Mouse (Mus musculus) neural tube, embryonic 11.5 days (tissue): ENCODE data around the gene Znrd1. TPM values are rescaled to one million over a fixed set of nuclear protein-coding genes. Genes with fewer than 3 reads are reported as not detected.

ENCODE experiments used
- ATAC-seq: fragments of 200-750 bp; cut with Nextera tagmentation; 2 replicates; pipeline ENCODE4 v1.8.0; 2017; ENCODE audit warnings: moderate number of reproducible peaks, mild to moderate bottlenecking, moderate TSS enrichment, moderate library complexity; ENCODE audit not compliant: insufficient read depth, low FRiP score, low TSS enrichment
- DNase-seq: peaks from one replicate; pipeline ENCODE4 v3.0.0-alpha.2; 2015; ENCODE audit warnings: low spot score
- H3K27ac ChIP-seq: fragments of 300-500 bp; sonication (generic); 2 replicates; pipeline ENCODE4 v1.5.1; 2014; ENCODE audit warnings: low read depth, mild to moderate bottlenecking, low read length
- H3K27me3 ChIP-seq: fragments of 300-500 bp; sonication (generic); 2 replicates; pipeline ENCODE4 v1.6.1; 2014; ENCODE audit warnings: mild to moderate bottlenecking, low read length, mixed read lengths; ENCODE audit not compliant: control insufficient read depth, insufficient read depth
- H3K36me3 ChIP-seq: fragments of 300-500 bp; sonication (generic); 2 replicates; pipeline ENCODE4 v1.6.1; 2014; ENCODE audit warnings: mild to moderate bottlenecking, low read length, moderate library complexity, mixed read lengths; ENCODE audit not compliant: control insufficient read depth, insufficient read depth
- H3K4me1 ChIP-seq: fragments of 300-500 bp; sonication (generic); 2 replicates; pipeline ENCODE4 v1.6.1; 2014; ENCODE audit warnings: low read length, mixed read lengths; ENCODE audit not compliant: control insufficient read depth, insufficient read depth
- H3K4me2 ChIP-seq: fragments of 300-500 bp; sonication (generic); 2 replicates; pipeline ENCODE4 v1.6.1; 2014; ENCODE audit warnings: low read depth, mild to moderate bottlenecking, moderate library complexity
- H3K4me3 ChIP-seq: fragments of 300-500 bp; sonication (generic); 2 replicates; pipeline ENCODE4 v1.5.1; 2014; ENCODE audit warnings: low read depth, low read length
- H3K9ac ChIP-seq: fragments of 300-500 bp; sonication (generic); 2 replicates; pipeline ENCODE4 v1.6.1; 2014; ENCODE audit warnings: mild to moderate bottlenecking, low read length
- H3K9me3 ChIP-seq: fragments of 300-500 bp; sonication (generic); 2 replicates; pipeline ENCODE4 v1.6.1; 2016; ENCODE audit warnings: low read length; ENCODE audit not compliant: control insufficient read depth
- WGBS: fragments of 180-500 bp; shearing (Covaris S2); extraction: QIAGEN DNeasy Blood & Tissue Kit; methylation state at CpG from one replicate; pipeline ENCODE4 v1.1.7; 2014; 5-methylcytosine and 5-hydroxymethylcytosine counted together
- polyA plus RNA-seq: library from polyadenylated mRNA; unstranded; fragments of >200 nt; fragmentation: Nextera tagmentation; extraction: Ambion mirVana; gene quantifications from 2 replicates; pipeline ENCODE4 v1.2.1, GENCODE M21; 2014

Znrd1 gene
- polyA plus RNA-seq, 1 experiment from 2014 or later: 84.7 TPM

DNA sequence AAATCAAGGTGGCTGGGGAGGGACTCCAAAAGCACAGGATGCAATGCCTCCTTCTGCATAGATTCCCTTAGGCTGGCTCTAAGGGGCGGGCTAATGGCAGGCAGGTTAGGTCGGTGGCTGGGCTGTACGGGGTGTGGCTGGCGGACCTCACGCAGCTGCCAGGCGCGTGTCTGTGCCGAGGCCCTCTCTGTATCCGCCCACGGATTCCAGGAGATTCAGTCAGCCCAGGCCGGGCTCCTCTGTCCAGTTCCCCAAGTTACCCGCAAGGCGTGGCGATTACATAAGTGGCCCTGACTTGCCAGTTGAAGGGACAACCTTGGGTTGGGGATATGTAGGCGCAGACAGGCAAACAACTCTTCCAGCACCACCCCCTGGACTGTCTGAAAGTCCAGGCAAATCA, 38.1 kb downstream of the Znrd1 start:
- no peak for DNase-seq
- H3K9ac ChIP-seq: no peak overlapping the region
- H3K4me2 ChIP-seq: no peak overlapping the region
- H3K4me3 ChIP-seq: no peak overlapping the region
- no peak for ATAC-seq
- H3K27ac ChIP-seq: no peak overlapping the region
- no peaks in the 10 kb centered on the region for H3K36me3 ChIP-seq
- no peaks in the 10 kb centered on the region for H3K27me3 ChIP-seq
- no peaks in the 10 kb centered on the region for H3K4me1 ChIP-seq
- no peaks in the 10 kb centered on the region for H3K9me3 ChIP-seq
- WGBS: 48% methylated on average over 15 of the region's 15 CpGs

DNA sequence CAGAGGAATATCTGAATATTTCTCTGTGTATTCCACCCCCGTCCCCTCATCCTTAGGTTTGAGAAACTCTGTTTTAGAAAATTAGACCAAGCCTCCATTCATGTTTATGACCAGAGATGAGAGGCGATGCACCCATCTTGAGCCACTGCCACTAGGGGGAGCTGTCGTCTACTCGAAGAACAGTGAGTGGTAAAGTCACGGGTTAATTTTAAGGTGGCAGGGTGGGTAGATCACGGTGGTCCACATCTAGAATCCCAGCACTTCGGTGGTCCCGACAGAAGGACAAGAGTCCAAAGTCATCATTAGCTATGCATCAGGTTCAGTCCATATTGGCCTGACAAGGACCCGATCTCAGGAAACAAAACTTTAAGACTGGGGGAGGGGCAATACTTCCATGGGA, 43.3 kb downstream of the Znrd1 start:
- no peak overlapping the region for H3K27ac ChIP-seq
- ATAC-seq (no peak), DNase-seq (peak; percentile 61)
- H3K4me1 ChIP-seq: no peaks in the 10 kb centered on the region
- no peak overlapping the region for H3K4me3 ChIP-seq
- H3K36me3 ChIP-seq: no peaks in the 10 kb centered on the region
- no peak overlapping the region for H3K9ac ChIP-seq
- 13% methylated on average over 9 of the region's 9 CpGs for WGBS
- H3K27me3 ChIP-seq: no peaks in the 10 kb centered on the region
- no peaks in the 10 kb centered on the region for H3K9me3 ChIP-seq
- no peak overlapping the region for H3K4me2 ChIP-seq

DNA sequence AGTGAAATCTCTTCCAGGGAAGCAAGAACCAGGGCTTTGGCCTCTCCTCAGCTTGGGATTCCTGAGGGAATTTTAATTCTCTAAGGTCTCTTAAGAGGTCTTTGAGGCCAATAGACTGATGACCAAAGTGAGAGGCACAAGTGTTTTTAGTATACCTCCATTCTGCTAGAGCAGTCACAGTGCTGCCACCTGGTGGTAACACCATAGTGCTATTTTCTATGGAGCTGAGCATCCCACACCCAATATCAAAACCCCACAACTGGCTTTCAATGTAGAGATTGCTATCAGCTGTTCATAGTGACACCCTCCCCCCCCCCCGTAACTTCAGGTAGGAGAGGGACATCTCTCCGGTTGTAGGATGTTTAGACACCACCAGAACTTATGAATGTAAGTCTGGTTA, 44.3 kb downstream of the Znrd1 start:
- ATAC-seq: no peak
- WGBS: 3% methylated on average over 2 of the region's 2 CpGs
- no peaks in the 10 kb centered on the region for H3K4me1 ChIP-seq
- no peak overlapping the region for H3K27ac ChIP-seq
- H3K27me3 ChIP-seq: no peaks in the 10 kb centered on the region
- H3K9ac ChIP-seq: no peak overlapping the region
- H3K9me3 ChIP-seq: no peaks in the 10 kb centered on the region
- no peak overlapping the region for H3K4me2 ChIP-seq
- peak; percentile 68 for DNase-seq
- no peak overlapping the region for H3K4me3 ChIP-seq
- no peaks in the 10 kb centered on the region for H3K36me3 ChIP-seq

DNA sequence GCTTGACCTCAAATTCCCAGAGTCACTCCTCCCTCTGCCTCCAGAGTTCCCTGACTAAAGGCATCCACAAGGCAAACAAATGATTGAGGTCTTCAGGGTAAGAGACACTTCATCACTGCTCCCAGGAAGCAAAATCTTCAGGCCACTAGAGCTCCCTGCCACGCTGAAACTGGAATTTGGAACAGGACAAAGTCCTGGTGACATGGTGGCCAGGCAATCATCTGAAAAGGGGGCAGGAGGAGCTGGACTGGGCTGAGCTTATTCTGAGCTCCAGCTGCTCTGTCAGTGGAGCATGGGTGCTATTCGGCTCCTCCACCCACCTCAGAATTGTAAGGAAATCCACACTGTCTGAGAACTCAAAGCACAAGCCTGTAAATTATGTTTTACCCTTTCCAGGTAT, 46.3 kb downstream of the Znrd1 start:
- DNase-seq (no peak), ATAC-seq (no peak)
- 80% methylated on average over 2 of the region's 2 CpGs for WGBS
- H3K36me3 ChIP-seq: no peaks in the 10 kb centered on the region
- no peaks in the 10 kb centered on the region for H3K9me3 ChIP-seq
- no peaks in the 10 kb centered on the region for H3K4me1 ChIP-seq
- no peak overlapping the region for H3K27ac ChIP-seq
- H3K9ac ChIP-seq: no peak overlapping the region
- no peaks in the 10 kb centered on the region for H3K27me3 ChIP-seq
- no peak overlapping the region for H3K4me3 ChIP-seq
- H3K4me2 ChIP-seq: no peak overlapping the region

DNA sequence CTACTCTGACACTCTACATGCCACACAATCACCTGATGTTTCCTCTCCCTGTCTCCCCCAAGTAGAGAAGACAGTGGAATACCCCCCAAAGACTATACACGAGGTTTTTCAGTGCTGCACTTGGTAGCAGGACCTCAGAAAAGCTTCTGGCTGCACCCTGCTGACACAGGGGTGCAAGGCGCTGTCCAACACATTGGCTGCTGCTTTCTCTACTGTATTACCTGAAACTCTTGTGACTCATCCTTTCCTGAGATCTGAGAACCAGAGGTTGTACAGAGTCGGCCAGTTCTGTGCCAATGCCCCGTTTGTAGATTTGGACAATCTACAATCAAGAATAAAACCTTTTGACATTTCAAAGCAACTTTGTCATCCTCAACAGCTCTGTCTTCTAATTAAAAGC, 48.6 kb downstream of the Znrd1 start:
- Histone ChIP-seq H3K9ac (no peak overlapping the region), H3K4me3 (no peak overlapping the region), H3K27ac (no peak overlapping the region), H3K9me3 (no peaks in the 10 kb centered on the region), H3K4me1 (no peaks in the 10 kb centered on the region), H3K27me3 (no peaks in the 10 kb centered on the region), H3K4me2 (no peak overlapping the region), H3K36me3 (no peaks in the 10 kb centered on the region)
- no peak for ATAC-seq
- no peak for DNase-seq
- 64% methylated on average over 4 of the region's 4 CpGs for WGBS

DNA sequence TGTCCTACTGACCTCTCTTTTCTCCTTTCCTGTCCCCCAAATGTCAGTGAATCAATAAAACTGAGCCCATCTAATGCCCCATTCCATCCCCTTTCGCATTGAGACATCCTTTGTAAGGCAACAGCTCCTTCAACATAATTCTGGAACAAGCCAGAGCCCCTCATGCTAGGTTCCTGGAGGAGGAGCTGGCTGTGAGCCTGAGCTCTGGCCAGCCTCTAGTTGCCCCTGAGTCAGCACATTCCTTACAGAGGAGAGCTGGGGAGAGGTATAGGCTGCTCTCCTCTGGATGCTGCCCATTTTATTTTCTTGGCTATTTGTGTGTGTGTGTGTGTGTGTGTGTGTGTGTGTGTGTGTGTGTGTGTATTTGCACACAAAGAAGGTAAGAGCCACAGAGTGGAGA, 50.1 kb downstream of the Znrd1 start:
- 50% methylated on average over 1 of the region's 1 CpGs for WGBS
- no peak for ATAC-seq
- Histone ChIP-seq H3K36me3 (no peaks in the 10 kb centered on the region), H3K4me2 (no peak overlapping the region), H3K4me1 (no peaks in the 10 kb centered on the region), H3K27me3 (no peaks in the 10 kb centered on the region), H3K9ac (no peak overlapping the region), H3K27ac (no peak overlapping the region), H3K4me3 (no peak overlapping the region), H3K9me3 (no peaks in the 10 kb centered on the region)
- DNase-seq: no peak

Other genes starting within 250 kb of the Znrd1 start
- gene H2-M10.5, start 185.6 kb downstream of the Znrd1 start, polyA plus RNA-seq: not detected in 2 replicates
- not detected in 2 replicates for gene H2-M10.6, start 146.4 kb downstream of the Znrd1 start, polyA plus RNA-seq
- 33.7 and 37.5 TPM in 2 replicates for gene Trim26, start 121.4 kb downstream of the Znrd1 start, polyA plus RNA-seq
- gene Trim15, start 91.3 kb downstream of the Znrd1 start, polyA plus RNA-seq: 0.42 and 0.66 TPM in 2 replicates
- gene Trim10, start 89.0 kb downstream of the Znrd1 start, polyA plus RNA-seq: 5.7 and 7.5 TPM in 2 replicates
- gene Trim40, start 68.4 kb downstream of the Znrd1 start, polyA plus RNA-seq: not detected in 2 replicates
- gene Trim31, start 60.4 kb downstream of the Znrd1 start, polyA plus RNA-seq: not detected in 2 replicates
- gene Rnf39, start 15.6 kb downstream of the Znrd1 start, polyA plus RNA-seq: 0.93 and 1.1 TPM in 2 replicates
- 151 and 162 TPM in 2 replicates for gene Ppp1r11, start 6.8 kb downstream of the Znrd1 start, polyA plus RNA-seq
- gene Znrd1as, start within 50 bp of the Znrd1 start, polyA plus RNA-seq: 7.8 and 8.1 TPM in 2 replicates
- not detected in 2 replicates for gene 2410137M14Rik, start 22.7 kb upstream of the Znrd1 start, polyA plus RNA-seq
- 0.59 and 1.1 TPM in 2 replicates for gene H2-M5, start 31.0 kb upstream of the Znrd1 start, polyA plus RNA-seq
- 128 and 135 TPM in 2 replicates for gene Zfp57, start 42.6 kb upstream of the Znrd1 start, polyA plus RNA-seq
- gene Mog, start 64.8 kb upstream of the Znrd1 start, polyA plus RNA-seq: 0.23 and 0.40 TPM in 2 replicates
- 21.3 and 22.7 TPM in 2 replicates for gene Gabbr1, start 87.4 kb upstream of the Znrd1 start, polyA plus RNA-seq
- not detected in 2 replicates for gene Olfr90, start 129.9 kb upstream of the Znrd1 start, polyA plus RNA-seq
- gene Olfr91, start 139.7 kb upstream of the Znrd1 start, polyA plus RNA-seq: not detected in 2 replicates
- gene Olfr92, start 161.5 kb upstream of the Znrd1 start, polyA plus RNA-seq: not detected in 2 replicates
- gene Olfr93, start 202.9 kb upstream of the Znrd1 start, polyA plus RNA-seq: not detected in 2 replicates
- not detected in 2 replicates for gene Ubd, start 235.3 kb upstream of the Znrd1 start, polyA plus RNA-seq
- gene Olfr94, start 242.4 kb upstream of the Znrd1 start, polyA plus RNA-seq: not detected in 2 replicates